Mouse (Mus musculus): ENCODE data around the gene Vmn2r92.
"Not testable (repeated sequence)": the region's sequence is repeated elsewhere in the genome, so short reads cannot be mapped to it uniquely, and the experiment has no call there.

The Vmn2r92 gene

DNA sequence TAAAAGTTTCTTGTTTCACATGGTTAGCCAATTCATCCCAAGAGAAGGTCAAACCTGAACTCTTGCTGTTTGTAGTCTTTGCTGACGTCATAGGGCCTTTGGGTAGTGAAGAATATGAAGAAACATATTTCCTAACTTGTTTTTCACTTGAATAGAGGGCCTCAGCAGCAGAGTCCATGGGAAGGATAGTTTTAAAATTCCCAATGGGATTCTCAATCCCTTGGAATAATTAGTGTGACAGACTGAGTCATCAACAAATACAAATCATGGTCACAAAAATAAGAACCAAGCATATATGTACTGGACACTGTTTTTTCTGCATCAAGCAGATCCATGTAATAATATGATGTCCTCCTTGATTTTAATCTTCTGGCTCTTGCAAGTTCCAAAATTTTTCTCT lies at the start of gene Vmn2r92:
Vmn2r92 (plus strand) TSS at position 301 of the 400 bp plus-strand sequence.
- DNase-seq (ENCODE audit: low spot score), result not testable (repeated sequence)

DNA sequence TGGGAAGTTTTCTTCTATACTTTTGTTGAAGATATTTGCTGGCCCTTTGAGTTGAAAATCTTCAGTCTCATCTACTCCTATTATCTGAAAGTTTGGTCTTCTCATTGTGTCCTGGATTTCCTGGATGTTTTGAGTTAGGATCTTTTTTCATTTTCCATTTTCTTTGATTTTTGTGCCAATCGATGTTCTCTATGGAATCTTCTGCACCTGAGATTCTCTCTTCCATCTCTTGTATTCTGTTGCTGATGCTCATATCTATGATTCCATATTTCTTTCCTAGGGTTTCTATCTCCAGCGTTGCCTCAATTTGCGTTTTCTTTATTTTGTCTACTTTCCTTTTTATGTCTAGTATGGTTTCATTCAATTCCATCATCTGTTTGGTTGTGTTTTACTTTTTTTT lies 49.4 kb upstream of the Vmn2r92 start:
- not testable (repeated sequence) for DNase-seq (ENCODE audit: low spot score)

DNA sequence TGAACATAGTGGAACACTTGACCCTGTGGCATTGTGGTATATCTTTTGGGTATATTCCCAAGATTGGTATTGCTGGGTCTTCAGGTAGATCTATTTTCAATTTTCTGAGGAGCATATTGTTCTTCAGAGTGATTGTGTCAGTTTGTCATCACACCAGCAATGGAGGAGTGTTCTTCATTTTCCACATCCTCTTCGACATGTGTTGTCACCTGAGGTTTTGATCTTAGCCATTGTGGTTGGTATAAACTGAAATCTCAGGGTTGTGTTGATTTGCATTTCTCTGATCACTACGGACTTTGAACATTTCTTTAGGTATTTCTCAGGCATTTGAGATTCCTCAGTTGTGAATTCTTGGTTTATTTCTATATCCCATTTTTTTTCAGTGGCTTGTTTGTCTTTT lies 9.5 kb downstream of the Vmn2r92 start:
- DNase-seq (ENCODE audit: low spot score), result not testable (repeated sequence)

DNA sequence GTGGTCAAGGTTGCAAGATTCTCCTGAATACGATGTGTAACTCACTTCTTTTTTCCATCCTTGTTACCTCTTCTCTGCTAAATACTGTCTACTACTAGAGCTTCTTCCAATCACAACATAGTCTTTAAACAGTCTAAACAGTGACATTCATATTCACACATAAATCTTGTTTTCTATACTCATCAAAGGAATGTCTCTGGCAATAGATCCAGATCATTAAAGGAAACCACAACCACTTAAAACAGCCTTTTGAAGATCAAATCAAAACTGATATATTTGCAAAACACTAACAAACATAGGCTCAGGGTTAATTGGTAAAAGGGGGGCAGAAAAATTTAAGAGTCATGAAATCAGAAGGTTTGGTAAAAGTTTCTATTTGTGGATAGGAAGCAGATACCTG lies 38.0 kb downstream of the Vmn2r92 start:
- no peak for DNase-seq (ENCODE audit: low spot score)

DNA sequence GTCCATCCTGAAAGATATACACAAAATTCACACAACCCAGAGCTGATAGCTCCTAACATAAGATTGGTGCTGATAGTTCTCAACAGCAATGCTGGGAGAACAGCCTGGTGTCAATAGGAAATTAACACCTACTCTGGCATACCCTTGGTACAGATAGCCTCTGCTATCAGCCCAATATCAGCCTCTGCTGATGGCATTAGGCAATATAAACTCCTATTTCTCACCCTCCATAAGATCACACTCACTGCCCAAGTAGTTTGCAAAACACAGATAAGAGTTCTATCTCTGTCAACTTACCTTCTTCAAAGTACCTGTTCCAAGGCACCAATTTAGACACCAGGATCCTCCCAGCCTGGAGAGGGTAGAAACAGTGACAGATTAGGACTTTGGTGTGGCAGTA lies 69.6 kb downstream of the Vmn2r92 start:
- DNase-seq (ENCODE audit: low spot score), result no peak

DNA sequence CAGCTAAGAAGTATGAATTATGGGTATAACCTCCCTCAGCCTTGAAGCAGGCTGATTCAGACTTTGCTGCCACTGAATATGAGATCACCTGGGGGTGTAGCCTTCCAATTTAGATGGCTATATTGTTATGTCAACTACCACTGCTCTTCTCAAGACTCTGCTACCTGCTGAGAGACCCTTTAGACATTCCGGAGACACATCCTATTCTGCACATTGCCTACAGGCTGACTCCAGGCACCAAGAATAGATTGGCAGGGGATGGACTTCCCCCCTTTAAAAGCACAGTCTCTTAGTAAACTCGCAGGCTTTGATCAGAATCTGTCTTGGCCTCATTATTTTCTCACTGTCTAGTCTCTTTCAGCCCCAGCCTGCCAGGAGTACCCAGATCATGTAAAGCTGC lies 80.3 kb downstream of the Vmn2r92 start:
- DNase-seq (ENCODE audit: low spot score), result no peak

DNA sequence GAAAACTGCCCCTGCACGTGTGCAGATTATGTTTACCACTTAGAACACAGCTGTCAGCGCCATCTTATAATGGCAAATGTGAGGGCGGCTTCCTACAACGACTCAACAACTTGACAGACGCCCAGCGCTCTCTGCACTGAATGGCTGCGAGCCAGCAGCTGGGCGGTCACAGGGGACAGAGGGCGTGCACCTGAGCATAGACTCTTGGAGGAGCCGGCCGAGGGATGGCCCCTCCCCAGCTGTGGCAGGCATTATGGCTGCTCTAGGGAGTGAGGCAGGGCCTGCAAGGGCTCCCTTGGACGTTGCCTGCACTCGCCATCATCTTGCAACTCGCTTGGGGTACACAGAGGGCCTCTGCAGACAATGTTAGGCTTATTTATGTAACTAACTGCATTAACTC lies 85.2 kb downstream of the Vmn2r92 start:
- no peak for DNase-seq (ENCODE audit: low spot score)

Data from ovary, postnatal 36 days (tissue).